Mouse (Mus musculus): Measurements from ENCODE around the gene Plppr3.

- no peak for TF ChIP-seq TAL1 (IDR thresholded peaks at IDR 0.05; ENCODE audit: low read length)
- no peak for TF ChIP-seq GATA1 (IDR thresholded peaks at IDR 0.05; ENCODE audit: low read length)
Measured at GRCm38 (mm10) chr10:79881981-79882380, 7.5 kb upstream of the Plppr3 start.

All from erythroblast, embryonic 14.5 days (primary cell).